Mouse (Mus musculus): ENCODE data around the gene Snrpg. TPM values are rescaled to one million over a fixed set of nuclear protein-coding genes. Genes with fewer than 3 reads are reported as not detected.

Gene Snrpg
- polyA plus RNA-seq (2012; rRNA removed): 31.8 and 60.7 TPM in 2 replicates

DNA sequence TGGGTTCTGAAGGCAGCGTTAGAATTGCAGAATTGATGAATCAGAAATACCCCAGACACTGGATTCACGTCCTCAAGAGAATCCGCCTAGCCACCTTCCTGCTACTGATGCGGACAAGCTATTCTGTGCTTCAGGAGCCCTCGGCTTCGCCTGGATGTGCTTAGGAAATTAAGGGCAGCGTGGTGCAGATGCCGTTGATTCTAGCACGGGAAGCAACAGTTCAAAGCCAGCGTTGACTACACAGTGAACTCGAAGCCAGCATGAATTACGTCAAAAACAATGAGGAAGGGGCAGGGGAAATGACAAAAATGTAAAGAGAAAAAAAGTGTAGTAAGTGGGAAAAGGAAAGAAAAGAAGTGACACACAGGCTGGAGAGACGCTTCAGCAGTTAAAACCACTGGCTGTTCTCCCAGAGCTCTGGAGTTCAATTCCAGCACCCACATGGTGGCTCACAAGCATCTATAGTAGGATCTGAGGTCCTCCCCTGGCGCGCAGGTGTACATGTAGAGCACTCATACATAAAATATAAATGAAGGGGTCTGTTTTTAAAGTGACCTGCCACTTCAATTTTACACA is at the start of gene Snrpg:
TSS of gene Snrpg (plus strand) at position 541 of the 576 bp plus-strand sequence.
- Histone ChIP-seq H3K36me3 (ENCODE audit: control insufficient read depth, insufficient read depth, low read length) (0 out of 2 replicates have a peak, but pooled peaks cover 1% of the 10 kb centered on the region), H3K4me1 (ENCODE audit: control insufficient read depth, insufficient read depth, insufficient read length) (peaks cover 7% of the 10 kb centered on the region; the same call in 1 of the 2 replicates), H3K4me3 (ENCODE audit: extremely low read depth, insufficient read depth, insufficient read length) (peak within 1 kb of the TSS; percentile 90), H3K27ac (ENCODE audit: insufficient read depth, low read length) (peak within 1 kb of the TSS; percentile 85), H3K27me3 (ENCODE audit: control insufficient read depth, insufficient read depth, low read length) (no peaks in the 10 kb centered on the region)
- no peak for DNase-seq (ENCODE audit: low read depth in 1 of 2, low spot score in 2 of 2)
- 18% methylated on average over 15 of the region's 15 CpGs for WGBS
- TF ChIP-seq POLR2A (IDR thresholded peaks at IDR 0.05; ENCODE audit: low read depth, low read length) (no peak), CTCF (IDR thresholded peaks at IDR 0.05; ENCODE audit: extremely low read depth, insufficient read depth, insufficient read length, insufficient replicate concordance) (no peak)

DNA sequence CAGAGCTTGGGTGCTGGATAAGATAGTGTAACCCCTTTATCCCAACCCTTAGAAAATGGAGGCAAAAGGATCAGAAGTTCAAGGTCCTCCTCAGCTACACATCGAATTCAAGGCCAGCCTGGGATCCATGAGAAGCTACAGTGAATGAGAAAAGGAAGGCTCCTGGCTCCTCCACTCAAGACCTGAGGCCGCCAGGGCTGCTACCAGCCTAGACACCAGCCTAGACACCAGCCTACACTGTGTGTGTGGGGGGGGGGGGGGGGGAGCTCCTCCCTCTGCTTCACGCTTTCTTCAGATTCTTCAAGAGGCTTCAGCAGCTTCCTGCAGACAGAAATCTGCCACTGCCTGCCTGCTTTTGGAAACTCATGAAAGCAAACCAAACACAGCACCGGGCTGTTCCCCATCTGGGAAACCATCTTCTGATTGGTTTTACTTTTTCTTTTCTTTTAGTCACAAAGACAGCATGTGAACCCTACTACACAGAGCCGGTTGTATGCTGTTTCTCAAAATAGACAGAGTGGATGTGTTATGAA is 49.0 kb upstream of the Snrpg start:
- H3K27me3 ChIP-seq (ENCODE audit: control insufficient read depth, insufficient read depth, low read length): no peaks in the 10 kb centered on the region
- H3K4me3 ChIP-seq (ENCODE audit: extremely low read depth, insufficient read depth, insufficient read length): no peak overlapping the region
- WGBS: 86% methylated on average over 5 of the region's 5 CpGs
- H3K27ac ChIP-seq (ENCODE audit: insufficient read depth, low read length): no peak overlapping the region
- DNase-seq (ENCODE audit: low read depth in 1 of 2, low spot score in 2 of 2): no peak
- no peak for TF ChIP-seq POLR2A (IDR thresholded peaks at IDR 0.05; ENCODE audit: low read depth, low read length)
- H3K36me3 ChIP-seq (ENCODE audit: control insufficient read depth, insufficient read depth, low read length): no peaks in the 10 kb centered on the region
- H3K4me1 ChIP-seq (ENCODE audit: control insufficient read depth, insufficient read depth, insufficient read length): no peaks in the 10 kb centered on the region

DNA sequence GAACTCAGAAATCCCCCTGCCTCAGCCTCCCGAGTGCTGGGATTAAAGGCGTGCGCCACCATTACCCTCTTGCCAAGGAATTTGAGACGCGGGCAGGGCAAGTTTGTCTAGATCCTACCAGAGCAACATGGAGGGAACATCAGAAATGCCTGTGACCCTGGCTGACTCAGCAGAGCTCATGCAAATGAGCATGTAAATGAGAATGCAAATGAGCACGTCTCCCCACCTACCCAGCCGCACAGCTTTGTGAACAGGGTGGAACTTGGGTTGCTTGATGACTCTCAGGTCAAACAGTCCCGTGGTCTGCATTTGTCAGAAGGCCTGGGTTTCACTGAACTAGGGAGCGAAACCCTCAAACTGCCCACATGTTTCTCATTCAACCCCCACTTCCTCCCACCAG is 48.1 kb upstream of the Snrpg start:
- Histone ChIP-seq H3K27ac (ENCODE audit: insufficient read depth, low read length) (no peak overlapping the region), H3K36me3 (ENCODE audit: control insufficient read depth, insufficient read depth, low read length) (no peaks in the 10 kb centered on the region), H3K4me3 (ENCODE audit: extremely low read depth, insufficient read depth, insufficient read length) (no peak overlapping the region), H3K27me3 (ENCODE audit: control insufficient read depth, insufficient read depth, low read length) (no peaks in the 10 kb centered on the region), H3K4me1 (ENCODE audit: control insufficient read depth, insufficient read depth, insufficient read length) (no peaks in the 10 kb centered on the region)
- 93% methylated on average over 9 of the region's 9 CpGs for WGBS
- DNase-seq (ENCODE audit: low read depth in 1 of 2, low spot score in 2 of 2): no peak
- no peak for TF ChIP-seq CTCF (IDR thresholded peaks at IDR 0.05; ENCODE audit: extremely low read depth, insufficient read depth, insufficient read length, insufficient replicate concordance)
- no peak for TF ChIP-seq POLR2A (IDR thresholded peaks at IDR 0.05; ENCODE audit: low read depth, low read length)

DNA sequence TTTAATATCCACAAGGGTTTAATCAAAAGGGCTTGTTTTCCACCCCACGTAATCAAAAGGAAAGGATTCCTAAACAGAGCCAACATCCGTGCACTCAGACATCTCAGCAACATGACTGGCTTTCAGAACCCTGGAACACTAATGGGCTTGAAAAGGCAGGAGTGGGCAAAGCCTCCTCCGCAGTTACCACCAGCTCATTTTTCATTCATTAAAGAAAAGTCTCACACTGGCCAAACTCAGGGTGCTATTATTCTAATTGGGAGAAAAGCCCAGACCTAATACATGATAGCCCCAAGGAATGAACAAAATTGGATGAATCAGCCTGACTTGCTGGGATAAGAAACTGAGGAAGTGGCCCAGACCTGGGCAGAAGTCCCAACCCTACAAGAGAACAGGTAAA is 46.7 kb upstream of the Snrpg start:
- no peak for TF ChIP-seq POLR2A (IDR thresholded peaks at IDR 0.05; ENCODE audit: low read depth, low read length)
- no peak for TF ChIP-seq CTCF (IDR thresholded peaks at IDR 0.05; ENCODE audit: extremely low read depth, insufficient read depth, insufficient read length, insufficient replicate concordance)
- WGBS: 94% methylated on average over 3 of the region's 3 CpGs
- DNase-seq (ENCODE audit: low read depth in 1 of 2, low spot score in 2 of 2): no peak
- H3K27ac ChIP-seq (ENCODE audit: insufficient read depth, low read length): no peak overlapping the region
- H3K4me1 ChIP-seq (ENCODE audit: control insufficient read depth, insufficient read depth, insufficient read length): no peaks in the 10 kb centered on the region
- H3K4me3 ChIP-seq (ENCODE audit: extremely low read depth, insufficient read depth, insufficient read length): no peak overlapping the region
- no peaks in the 10 kb centered on the region for H3K36me3 ChIP-seq (ENCODE audit: control insufficient read depth, insufficient read depth, low read length)
- H3K27me3 ChIP-seq (ENCODE audit: control insufficient read depth, insufficient read depth, low read length): no peaks in the 10 kb centered on the region

DNA sequence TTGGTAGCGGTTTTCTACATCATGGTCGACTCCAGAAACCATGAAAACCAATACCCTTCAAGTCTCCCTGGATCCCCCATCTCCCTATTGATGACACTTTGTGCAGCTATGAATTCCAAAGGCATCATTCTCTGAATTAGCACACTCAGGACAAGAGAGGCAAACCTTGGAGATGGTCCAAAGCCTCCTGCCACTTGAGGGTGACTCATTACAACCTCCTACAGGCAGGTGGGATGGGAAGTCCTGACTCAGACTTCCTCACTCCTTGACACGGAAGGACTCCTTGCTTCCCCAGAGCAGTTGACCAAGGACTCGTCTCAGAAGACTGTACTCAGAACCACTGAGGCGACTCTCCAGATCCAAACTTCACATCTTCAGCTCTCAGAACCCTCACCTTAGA is 45.5 kb upstream of the Snrpg start:
- WGBS: 75% methylated on average over 5 of the region's 5 CpGs
- H3K36me3 ChIP-seq (ENCODE audit: control insufficient read depth, insufficient read depth, low read length): no peaks in the 10 kb centered on the region
- no peak for DNase-seq (ENCODE audit: low read depth in 1 of 2, low spot score in 2 of 2)
- no peaks in the 10 kb centered on the region for H3K4me1 ChIP-seq (ENCODE audit: control insufficient read depth, insufficient read depth, insufficient read length)
- TF ChIP-seq POLR2A (IDR thresholded peaks at IDR 0.05; ENCODE audit: low read depth, low read length) (no peak), CTCF (IDR thresholded peaks at IDR 0.05; ENCODE audit: extremely low read depth, insufficient read depth, insufficient read length, insufficient replicate concordance) (no peak)
- no peak overlapping the region for H3K4me3 ChIP-seq (ENCODE audit: extremely low read depth, insufficient read depth, insufficient read length)
- H3K27ac ChIP-seq (ENCODE audit: insufficient read depth, low read length): no peak overlapping the region
- no peaks in the 10 kb centered on the region for H3K27me3 ChIP-seq (ENCODE audit: control insufficient read depth, insufficient read depth, low read length)

DNA sequence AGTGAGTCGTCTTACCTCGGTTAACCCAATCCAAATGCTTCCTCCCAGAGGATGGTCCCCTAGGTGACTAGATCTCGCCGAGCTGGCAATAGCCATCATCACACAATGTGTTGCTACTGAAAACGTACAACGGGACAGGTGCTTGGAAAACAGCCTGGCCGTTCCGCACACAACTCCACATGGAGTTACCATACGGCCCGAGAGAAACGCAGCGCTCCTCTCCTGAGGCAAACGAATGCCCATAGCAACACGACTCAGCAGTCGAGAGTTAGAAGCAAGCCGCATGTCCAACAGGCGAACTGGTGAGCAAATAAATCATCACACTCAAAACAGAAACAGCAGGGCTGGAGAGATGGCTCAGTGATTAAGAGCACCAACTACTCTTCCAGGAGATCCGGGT is 44.2 kb upstream of the Snrpg start:
- Histone ChIP-seq H3K27ac (ENCODE audit: insufficient read depth, low read length) (no peak overlapping the region), H3K4me1 (ENCODE audit: control insufficient read depth, insufficient read depth, insufficient read length) (no peaks in the 10 kb centered on the region), H3K27me3 (ENCODE audit: control insufficient read depth, insufficient read depth, low read length) (no peaks in the 10 kb centered on the region), H3K36me3 (ENCODE audit: control insufficient read depth, insufficient read depth, low read length) (no peaks in the 10 kb centered on the region), H3K4me3 (ENCODE audit: extremely low read depth, insufficient read depth, insufficient read length) (no peak overlapping the region)
- DNase-seq (ENCODE audit: low read depth in 1 of 2, low spot score in 2 of 2): no peak
- 90% methylated on average over 18 of the region's 18 CpGs for WGBS
- TF ChIP-seq POLR2A (IDR thresholded peaks at IDR 0.05; ENCODE audit: low read depth, low read length) (no peak), CTCF (IDR thresholded peaks at IDR 0.05; ENCODE audit: extremely low read depth, insufficient read depth, insufficient read length, insufficient replicate concordance) (no peak)

DNA sequence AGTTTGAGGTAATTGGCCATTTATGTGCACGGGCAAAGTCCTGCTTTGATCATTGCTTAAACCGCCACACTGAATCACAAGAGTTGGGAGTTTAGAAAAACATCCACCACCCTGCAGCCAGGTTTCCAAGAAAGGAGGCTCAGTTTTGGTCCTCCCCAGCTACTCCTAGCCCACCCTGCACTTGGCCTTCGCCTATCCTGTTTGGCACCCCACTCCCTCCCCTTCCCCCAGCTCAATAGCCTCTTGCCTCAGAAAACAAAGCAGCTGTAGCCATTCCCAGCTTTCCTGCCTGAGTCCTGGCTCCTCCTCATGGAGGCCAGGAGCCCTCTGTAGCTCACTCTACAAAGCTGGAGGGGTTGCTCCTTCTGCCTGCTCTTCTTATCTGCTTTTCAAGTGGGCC is 42.7 kb upstream of the Snrpg start:
- Histone ChIP-seq H3K4me3 (ENCODE audit: extremely low read depth, insufficient read depth, insufficient read length) (no peak overlapping the region), H3K27me3 (ENCODE audit: control insufficient read depth, insufficient read depth, low read length) (no peaks in the 10 kb centered on the region), H3K36me3 (ENCODE audit: control insufficient read depth, insufficient read depth, low read length) (no peaks in the 10 kb centered on the region), H3K4me1 (ENCODE audit: control insufficient read depth, insufficient read depth, insufficient read length) (no peaks in the 10 kb centered on the region), H3K27ac (ENCODE audit: insufficient read depth, low read length) (no peak overlapping the region)
- 89% methylated on average over 3 of the region's 3 CpGs for WGBS
- DNase-seq (ENCODE audit: low read depth in 1 of 2, low spot score in 2 of 2): no peak
- no peak for TF ChIP-seq POLR2A (IDR thresholded peaks at IDR 0.05; ENCODE audit: low read depth, low read length)
- no peak for TF ChIP-seq CTCF (IDR thresholded peaks at IDR 0.05; ENCODE audit: extremely low read depth, insufficient read depth, insufficient read length, insufficient replicate concordance)
